8 mouse cellular contexts compared by ENCODE assay signal in the genomic region with DNA sequence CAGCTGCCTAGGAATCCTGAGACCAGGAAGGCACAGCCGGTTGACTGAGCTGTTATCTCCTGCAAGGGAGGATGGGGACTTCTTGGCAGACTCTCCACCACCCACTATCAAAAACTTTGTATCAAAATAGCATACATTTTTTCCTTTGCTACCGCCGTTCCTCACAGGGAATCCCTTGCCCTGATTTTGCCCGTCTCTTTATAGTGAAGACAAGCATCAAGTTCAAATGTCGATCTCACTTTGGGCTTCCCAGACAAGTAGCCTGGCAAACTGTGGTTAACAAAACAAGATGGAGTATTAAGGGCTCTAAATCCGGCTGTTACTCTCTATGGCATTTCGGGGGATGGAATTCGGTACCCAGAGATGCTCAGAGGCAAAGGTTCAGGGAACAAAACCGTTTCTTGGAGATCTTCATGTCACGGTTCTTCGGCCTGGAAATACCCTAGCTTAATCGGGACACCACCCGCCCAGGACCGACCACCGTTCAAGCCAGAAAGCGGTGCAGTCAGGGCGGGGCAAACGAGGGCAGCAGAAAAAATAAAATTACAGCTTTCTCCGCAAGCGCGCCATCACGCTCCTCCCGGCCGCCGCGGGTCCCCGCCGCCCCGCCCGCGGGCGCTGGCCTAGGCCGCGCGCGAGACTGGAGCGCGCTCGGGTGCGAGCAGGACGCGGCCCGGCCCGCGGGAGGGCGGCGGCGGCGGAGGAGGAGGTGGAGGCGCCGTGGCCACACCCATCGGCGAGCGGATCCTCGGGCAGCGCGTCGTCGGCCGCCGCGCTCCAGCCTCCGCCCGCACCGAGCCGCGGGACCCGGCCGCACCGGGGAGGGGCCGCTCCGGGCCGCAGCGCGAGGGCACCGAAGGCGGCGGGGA. TPM values are rescaled to one million over a fixed set of nuclear protein-coding genes. Genes with fewer than 3 reads are reported as not detected.
DNase-seq lines count a peak whose midpoint lies in the region; ATAC-seq and TF ChIP-seq lines count a peak whose summit lies in the region.

TSS of gene Arl8a (plus strand) at position 748 of the 869 bp plus-strand sequence.

- 2% methylated on average over 71 of the region's 78 CpGs for WGBS in bone marrow, adult 2 months
- 4% methylated on average over 75 of the region's 78 CpGs for WGBS in heart, embryonic 10.5 days
- WGBS in kidney, embryonic 15.5 days, result 1% methylated on average over 78 of the region's 78 CpGs
- WGBS in liver, embryonic 11.5 days, result 1% methylated on average over 72 of the region's 78 CpGs

- H3K4me3 ChIP-seq in bone marrow, adult 2 months (replicated peaks; ENCODE audit: control insufficient read depth, low read depth, low read length), result peak within 1 kb of the TSS; percentile 89
- H3K4me3 ChIP-seq in embryonic fibroblast, embryonic 13.5 days (ENCODE audit: insufficient read depth, low read length), result peak within 1 kb of the TSS; percentile 78
- H3K4me3 ChIP-seq in heart, embryonic 10.5 days, result peak within 1 kb of the TSS; percentile 96
- peak within 1 kb of the TSS; percentile 75 for H3K4me3 ChIP-seq in kidney, embryonic 15.5 days (replicated peaks)
- peak within 1 kb of the TSS; percentile 89 for H3K4me3 ChIP-seq in liver, embryonic 11.5 days (ENCODE audit: low read depth, low read length)
- peak within 1 kb of the TSS; percentile 79 for H3K4me3 ChIP-seq in myocyte

- ATAC-seq in kidney, embryonic 15.5 days (replicated peaks; ENCODE audit: low FRiP score), result peak; percentile 85
- ATAC-seq in liver, embryonic 11.5 days (replicated peaks; ENCODE audit: low FRiP score), result peak; percentile 89

- peak within 1 kb of the TSS; percentile 95 for H3K27ac ChIP-seq in bone marrow, adult 2 months (ENCODE audit: control insufficient read depth, insufficient read depth, low read depth, low read length, poor library complexity)
- H3K27ac ChIP-seq in embryonic fibroblast, embryonic 13.5 days (ENCODE audit: insufficient read depth, low read length), result peak within 1 kb of the TSS; percentile 92
- H3K27ac ChIP-seq in heart, embryonic 10.5 days, result peak within 1 kb of the TSS; percentile 93
- peak within 1 kb of the TSS; percentile 87 for H3K27ac ChIP-seq in kidney, embryonic 15.5 days
- peak within 1 kb of the TSS; percentile 84 for H3K27ac ChIP-seq in liver, embryonic 11.5 days (ENCODE audit: low read depth, low read length)

- DNase-seq in A20 (ENCODE audit: low read depth, low spot score), result peak; percentile 83
- DNase-seq in heart, embryonic 10.5 days (ENCODE audit: low spot score), result no peak
- peak; percentile 77 for DNase-seq in liver, embryonic 11.5 days (ENCODE audit: low spot score)
- peak; percentile 88 to 93 for DNase-seq in spleen, postnatal 4 days (ENCODE audit: low spot score in 2 of 2)

- TF ChIP-seq POLR2A in bone marrow, adult 2 months (IDR thresholded peaks at IDR 0.05; ENCODE audit: borderline replicate concordance, control insufficient read depth, low read depth, low read length), result 0 out of 2 replicates have a peak, but pooled peaks have one; percentile 17
- TF ChIP-seq POLR2A in embryonic fibroblast, embryonic 13.5 days (IDR thresholded peaks at IDR 0.05; ENCODE audit: low read depth, low read length), result peak; percentile 67
- TF ChIP-seq POLR2A in myocyte (IDR thresholded peaks at IDR 0.05; ENCODE audit: insufficient read length, low read depth), result peak; percentile 81

- peaks cover 50% of the 10 kb centered on the region for H3K27me3 ChIP-seq in heart, embryonic 10.5 days (ENCODE audit: insufficient read depth, poor library complexity, severe bottlenecking)
- peaks cover 16% of the 10 kb centered on the region; the same call in 1 of the 2 replicates for H3K27me3 ChIP-seq in kidney, embryonic 15.5 days
- no peaks in the 10 kb centered on the region; the same call in 1 of the 2 replicates for H3K27me3 ChIP-seq in liver, embryonic 11.5 days (replicated peaks; ENCODE audit: control insufficient read depth, insufficient read depth, low read length)
- no peaks in the 10 kb centered on the region for H3K27me3 ChIP-seq in myocyte (ENCODE audit: control insufficient read depth, insufficient read depth, insufficient read length)

- peak within 1 kb of the TSS; percentile 81 for H3K4me2 ChIP-seq in kidney, embryonic 15.5 days
- H3K4me2 ChIP-seq in liver, embryonic 11.5 days, result peak within 1 kb of the TSS; percentile 95
- H3K4me2 ChIP-seq in myocyte (ENCODE audit: low read depth), result peak within 1 kb of the TSS; percentile 91

- H3K36me3 ChIP-seq in heart, embryonic 10.5 days, result peaks cover 1% of the 10 kb centered on the region; the same call in 1 of the 2 replicates
- no peaks in the 10 kb centered on the region for H3K36me3 ChIP-seq in kidney, embryonic 15.5 days
- H3K36me3 ChIP-seq in liver, embryonic 11.5 days (ENCODE audit: control insufficient read depth, insufficient read depth, low read length), result peaks cover 4% of the 10 kb centered on the region; the same call in 1 of the 2 replicates
- H3K36me3 ChIP-seq in myocyte (ENCODE audit: control insufficient read depth, insufficient read depth), result peaks cover under 1% of the 10 kb centered on the region

- no peaks in the 10 kb centered on the region for H3K9me3 ChIP-seq in heart, embryonic 10.5 days
- H3K9me3 ChIP-seq in kidney, embryonic 15.5 days (replicated peaks), result no peaks in the 10 kb centered on the region
- no peaks in the 10 kb centered on the region for H3K9me3 ChIP-seq in liver, embryonic 11.5 days (ENCODE audit: control insufficient read depth, low read length)

- TF ChIP-seq CTCF in bone marrow, adult 2 months (IDR thresholded peaks at IDR 0.05; ENCODE audit: control insufficient read depth, insufficient read depth, low read length), result no peak
- no peak for TF ChIP-seq CTCF in embryonic fibroblast, embryonic 13.5 days (IDR thresholded peaks at IDR 0.05; ENCODE audit: borderline replicate concordance, insufficient read depth, low read length)

- H3K79me2 ChIP-seq in myocyte (ENCODE audit: control insufficient read depth, insufficient read depth), result peaks cover 30% of the 10 kb centered on the region

- peak within 1 kb of the TSS; percentile 69 for H3ac ChIP-seq in myocyte (ENCODE audit: control insufficient read depth, insufficient read length)

- no peaks in the 10 kb centered on the region for H3K4me1 ChIP-seq in bone marrow, adult 2 months (ENCODE audit: control insufficient read depth, insufficient read depth, low read length)
- H3K4me1 ChIP-seq in embryonic fibroblast, embryonic 13.5 days (ENCODE audit: control insufficient read depth, insufficient read depth, low read length), result peaks cover 2% of the 10 kb centered on the region; the same call in 1 of the 2 replicates
- H3K4me1 ChIP-seq in heart, embryonic 10.5 days, result peaks cover 23% of the 10 kb centered on the region
- peaks cover 20% of the 10 kb centered on the region for H3K4me1 ChIP-seq in kidney, embryonic 15.5 days
- peaks cover 17% of the 10 kb centered on the region for H3K4me1 ChIP-seq in liver, embryonic 11.5 days (replicated peaks; ENCODE audit: control insufficient read depth, insufficient read depth, low read length)

- peak within 1 kb of the TSS; percentile 80 for H3K9ac ChIP-seq in kidney, embryonic 15.5 days
- peak within 1 kb of the TSS; percentile 91 for H3K9ac ChIP-seq in liver, embryonic 11.5 days (ENCODE audit: low read depth, low read length)

TF ChIP-seq in myocyte, 11 proteins besides CTCF, POLR2A, EP300 and RAD21:
- TF ChIP-seq USF1 (IDR thresholded peaks at IDR 0.05; ENCODE audit: low read depth), result no peak
- TF ChIP-seq TCF12 (IDR thresholded peaks at IDR 0.05; ENCODE audit: insufficient read depth, poor library complexity, severe bottlenecking), result no peak
- TF ChIP-seq REST (IDR thresholded peaks at IDR 0.05; ENCODE audit: insufficient read depth, insufficient read length), result no peak
- TF ChIP-seq MYOD1 (IDR thresholded peaks at IDR 0.05; ENCODE audit: control insufficient read depth in 1 of 3, insufficient read length in 2 of 3, low read depth in 2 of 3), result no peak
- TF ChIP-seq POLR2AphosphoS2 (IDR thresholded peaks at IDR 0.05; ENCODE audit: insufficient read length, low read depth), result peak; percentile 22
- TF ChIP-seq MAX (IDR thresholded peaks at IDR 0.05; ENCODE audit: low read depth), result no peak

RNA-seq across cellular contexts. Expression of gene Arl8a, which starts in this region (rescaled TPM):
- 22.5 and 44.9 TPM in 2 replicates for polyA plus RNA-seq in bone marrow, adult 2 months (2011; ENCODE audit: insufficient read depth, insufficient read length, low replicate concordance, missing spikeins)
- 115 and 141 TPM in 2 replicates for polyA plus RNA-seq in embryonic fibroblast, embryonic 13.5 days (2011; ENCODE audit: insufficient read length, low read depth, missing spikeins)
- polyA plus RNA-seq in heart, embryonic 10.5 days (2016; fragmentation: Nextera tagmentation; extraction: Ambion mirVana), result 28.0 and 36.5 TPM in 2 replicates
- 45.3 and 52.3 TPM in 2 replicates for polyA plus RNA-seq in kidney, embryonic 15.5 days (2015; fragmentation: Nextera tagmentation; extraction: Ambion mirVana)
- polyA plus RNA-seq in liver, embryonic 11.5 days (2014; fragmentation: Nextera tagmentation; extraction: Ambion mirVana), result 25.0 and 28.7 TPM in 2 replicates
- 61.2 TPM for polyA plus RNA-seq in myocyte (2012; fragmentation: generic; extraction: Trizol)

Comparison
In these comparisons a context has a peak if more than half of its experiments do, and no peak if none do; other contexts are left out.
1. POLR2A ChIP-seq: peak in every context shown above with its lines; median percentile 81 in myocyte; 67 in embryonic fibroblast, embryonic 13.5 days; 17 in bone marrow, adult 2 months.